Mouse (Mus musculus): ENCODE data around the gene Trip10.

Gene Trip10

GRCm38 (mm10) chr17:57249186-57250181 lies at the start of gene Trip10:
Trip10 (plus strand) TSS chr17:57249455.
- peak; percentile 92 to 97 for DNase-seq (ENCODE audit: low spot score in 2 of 2)

- no peak for DNase-seq (ENCODE audit: low spot score in 2 of 2)
These were observed 47.2 kb upstream of the Trip10 start for GRCm38 (mm10) chr17:57201841-57202724.

GRCm38 (mm10) chr17:57207938-57208337 lies 41.3 kb upstream of the Trip10 start:
- DNase-seq (ENCODE audit: low spot score in 2 of 2): no peak

GRCm38 (mm10) chr17:57209330-57209729 lies 39.9 kb upstream of the Trip10 start:
- DNase-seq (ENCODE audit: low spot score in 2 of 2): no peak

GRCm38 (mm10) chr17:57211501-57211900 lies 37.8 kb upstream of the Trip10 start:
- no peak for DNase-seq (ENCODE audit: low spot score in 2 of 2)

- DNase-seq (ENCODE audit: low spot score in 2 of 2): no peak
These were observed 34.4 kb upstream of the Trip10 start for GRCm38 (mm10) chr17:57214676-57215387.

GRCm38 (mm10) chr17:57218335-57218900 lies 30.8 kb upstream of the Trip10 start:
- peak in 1 of 2 experiments; percentile 10 for DNase-seq (ENCODE audit: low spot score in 2 of 2)

GRCm38 (mm10) chr17:57219167-57219883 lies 29.9 kb upstream of the Trip10 start:
- peak; percentile 65 to 84 for DNase-seq (ENCODE audit: low spot score in 2 of 2)

GRCm38 (mm10) chr17:57219884-57220207 lies 29.4 kb upstream of the Trip10 start:
- DNase-seq (ENCODE audit: low spot score in 2 of 2): peak in 1 of 2 experiments; percentile 61

GRCm38 (mm10) chr17:57221911-57222310 lies 27.3 kb upstream of the Trip10 start:
- peak in 1 of 2 experiments; percentile 6 for DNase-seq (ENCODE audit: low spot score in 2 of 2)

GRCm38 (mm10) chr17:57223313-57223712 lies 25.9 kb upstream of the Trip10 start:
- peak in 1 of 2 experiments; percentile 11 for DNase-seq (ENCODE audit: low spot score in 2 of 2)

GRCm38 (mm10) chr17:57227468-57227867 lies 21.8 kb upstream of the Trip10 start:
- no peak for DNase-seq (ENCODE audit: low spot score in 2 of 2)

GRCm38 (mm10) chr17:57228014-57228413 lies 21.2 kb upstream of the Trip10 start, which contains the start of gene C3:
C3 (minus strand) TSS chr17:57228136.
- DNase-seq (ENCODE audit: low spot score in 2 of 2): no peak

GRCm38 (mm10) chr17:57228873-57229272 lies 20.4 kb upstream of the Trip10 start:
- no peak for DNase-seq (ENCODE audit: low spot score in 2 of 2)

GRCm38 (mm10) chr17:57229851-57230727 lies 19.2 kb upstream of the Trip10 start:
- no peak for DNase-seq (ENCODE audit: low spot score in 2 of 2)

- DNase-seq (ENCODE audit: low spot score in 2 of 2): no peak
These were observed 18.5 kb upstream of the Trip10 start for GRCm38 (mm10) chr17:57230728-57231125.

GRCm38 (mm10) chr17:57231321-57231771 lies 17.9 kb upstream of the Trip10 start:
- no peak for DNase-seq (ENCODE audit: low spot score in 2 of 2)

- no peak for DNase-seq (ENCODE audit: low spot score in 2 of 2)
These were observed 17.1 kb upstream of the Trip10 start for GRCm38 (mm10) chr17:57232200-57232599.

GRCm38 (mm10) chr17:57233038-57233437 lies 16.2 kb upstream of the Trip10 start:
- DNase-seq (ENCODE audit: low spot score in 2 of 2): no peak

Data from spleen, postnatal 10 days (tissue).